ENCODE assay signal across 9 mouse cellular contexts in genomic region chr7:109852752-109853212, GRCm38 (mm10). TPM values are rescaled to one million over a fixed set of nuclear protein-coding genes. Genes with fewer than 3 reads are reported as not detected.
DNase-seq lines count a peak whose midpoint lies in the region; ATAC-seq and TF ChIP-seq lines count a peak whose summit lies in the region.
"Had no signal": no experiment of that assay in that cellular context is flagged by ENCODE, and none has a peak within 500 bp of the region (broad histone marks: within the 10 kb centered on the region; RNA-seq: fewer than 3 reads in every experiment).

No protein-coding gene starts in this region.

- H3K4me2 ChIP-seq in forebrain, embryonic 14.5 days (ENCODE audit: low read length), result no peak overlapping the region
- no peak overlapping the region; the same call in 1 of the 2 replicates for H3K4me2 ChIP-seq in intestine, postnatal 0 days (replicated peaks; ENCODE audit: low read depth)

- peaks cover 42% of the 10 kb centered on the region for H3K4me1 ChIP-seq in forebrain, embryonic 10.5 days
- H3K4me1 ChIP-seq in forebrain, embryonic 14.5 days (ENCODE audit: control insufficient read depth, insufficient read depth, low read length), result peaks cover 26% of the 10 kb centered on the region
- H3K4me1 ChIP-seq in intestine, postnatal 0 days (replicated peaks; ENCODE audit: control insufficient read depth, insufficient read depth, low read length), result peaks cover 6% of the 10 kb centered on the region; the same call in 1 of the 2 replicates

- H3K27ac ChIP-seq in forebrain, embryonic 10.5 days, result 0 out of 2 replicates have a peak overlapping the region, but pooled peaks have one; percentile 1
- no peak overlapping the region for H3K27ac ChIP-seq in forebrain, embryonic 14.5 days (ENCODE audit: low read depth, low read length)
- H3K27ac ChIP-seq in intestine, postnatal 0 days (ENCODE audit: low read depth, low read length), result no peak overlapping the region

- no peaks in the 10 kb centered on the region for H3K9me3 ChIP-seq in forebrain, embryonic 10.5 days
- H3K9me3 ChIP-seq in forebrain, embryonic 14.5 days (replicated peaks; ENCODE audit: control insufficient read depth, low read length), result no peaks in the 10 kb centered on the region
- H3K9me3 ChIP-seq in intestine, postnatal 0 days (ENCODE audit: control insufficient read depth), result no peaks in the 10 kb centered on the region

- H3K36me3 ChIP-seq in forebrain, embryonic 10.5 days (replicated peaks), result no peaks in the 10 kb centered on the region
- H3K36me3 ChIP-seq in forebrain, embryonic 14.5 days (ENCODE audit: control insufficient read depth, insufficient read depth, low read length), result no peaks in the 10 kb centered on the region
- H3K36me3 ChIP-seq in intestine, postnatal 0 days (ENCODE audit: control insufficient read depth, insufficient read depth), result no peaks in the 10 kb centered on the region

- WGBS in forebrain, embryonic 10.5 days, result 72% methylated on average over 7 of the region's 7 CpGs
- 74% methylated on average over 7 of the region's 7 CpGs for WGBS in forebrain, embryonic 14.5 days
- WGBS in intestine, postnatal 0 days, result 7% methylated on average over 7 of the region's 7 CpGs

- TF ChIP-seq CTCF in intestine, postnatal 0 days (IDR thresholded peaks at IDR 0.05; ENCODE audit: low read depth), result no peak

- no peak overlapping the region for H3K4me3 ChIP-seq in forebrain, embryonic 10.5 days
- H3K4me3 ChIP-seq in forebrain, embryonic 14.5 days (ENCODE audit: low read depth, low read length), result no peak overlapping the region
- no peak overlapping the region for H3K4me3 ChIP-seq in intestine, postnatal 0 days (ENCODE audit: low read depth, low read length)

- H3K27me3 ChIP-seq in forebrain, embryonic 10.5 days (ENCODE audit: poor library complexity, severe bottlenecking), result peaks cover 56% of the 10 kb centered on the region
- no peaks in the 10 kb centered on the region for H3K27me3 ChIP-seq in forebrain, embryonic 14.5 days (replicated peaks; ENCODE audit: control insufficient read depth, insufficient read depth, low read length)
- no peaks in the 10 kb centered on the region for H3K27me3 ChIP-seq in intestine, postnatal 0 days (replicated peaks; ENCODE audit: control insufficient read depth, insufficient read depth, low read length)

- H3K9ac ChIP-seq in forebrain, embryonic 14.5 days (ENCODE audit: low read length), result no peak overlapping the region
- H3K9ac ChIP-seq in intestine, postnatal 0 days (ENCODE audit: low read depth, low read length), result no peak overlapping the region

- no peak for DNase-seq in forebrain, embryonic 10.5 days (ENCODE audit: extremely low spot score, low spot score)
- no peak for DNase-seq in forebrain, embryonic 14.5 days (ENCODE audit: low spot score)
- DNase-seq in 3134 (ENCODE audit: extremely low read depth, insufficient read length, low spot score), result peak; percentile 32
- DNase-seq in cerebellum, adult 11-12 months, result peak; percentile 15
- no peak for DNase-seq in neural tube, embryonic 10.5 days (ENCODE audit: extremely low spot score, low spot score)
- no peak for DNase-seq in thymus, postnatal 36 days
- no peak for DNase-seq in kidney, adult 9 months

- no peak for ATAC-seq in forebrain, embryonic 14.5 days
- ATAC-seq in intestine, postnatal 0 days, result peak; percentile 70

RNA-seq across cellular contexts. Expression of gene Scube2, which starts 12.7 kb away (rescaled TPM):
- polyA plus RNA-seq in forebrain, embryonic 10.5 days (2016; fragmentation: Nextera tagmentation; extraction: Ambion mirVana), result 1.4 and 1.8 TPM in 2 replicates
- 0.38 and 0.89 TPM in 2 replicates for polyA plus RNA-seq in forebrain, embryonic 14.5 days (2014; fragmentation: Nextera tagmentation; extraction: Ambion mirVana)
- 2.6 and 3.2 TPM in 2 replicates for polyA plus RNA-seq in intestine, postnatal 0 days (2015; fragmentation: Nextera tagmentation; extraction: Ambion mirVana)
- polyA plus RNA-seq: liver, adult 2 months had no signal

Comparison
In these comparisons a context has a peak if more than half of its experiments do, and no peak if none do; other contexts are left out.
1. DNase-seq: peak in 3134 (single experiment) and cerebellum, adult 11-12 months (single experiment); none in forebrain, embryonic 10.5 days (single experiment), forebrain, embryonic 14.5 days (single experiment), neural tube, embryonic 10.5 days (single experiment), thymus, postnatal 36 days (0 of 2) and kidney, adult 9 months (single experiment).